Mouse (Mus musculus): ENCODE results near the gene Ticrr. TPM values are rescaled to one million over a fixed set of nuclear protein-coding genes. Genes with fewer than 3 reads are reported as not detected.

Ticrr gene
- polyA plus RNA-seq, 1 experiment from 2014 or later, result 20.8 TPM

- 91% methylated on average over 9 of the region's 9 CpGs for WGBS
- no peak for TF ChIP-seq CTCF (IDR thresholded peaks at IDR 0.05; ENCODE audit: low read depth)
- no peak overlapping the region for H3K27ac ChIP-seq (ENCODE audit: low read depth)
- DNase-seq (no peak), ATAC-seq (ENCODE audit: insufficient read depth) (no peak)
- H3K9me3 ChIP-seq (ENCODE audit: low read depth, low read length), result no peaks in the 10 kb centered on the region
- no peaks in the 10 kb centered on the region for H3K36me3 ChIP-seq (ENCODE audit: insufficient read depth)
- H3K27me3 ChIP-seq (ENCODE audit: insufficient read depth, low read length), result no peaks in the 10 kb centered on the region
- no peak overlapping the region for H3K9ac ChIP-seq
- no peak overlapping the region for H3K4me3 ChIP-seq (ENCODE audit: low read depth, low read length)
- H3K4me1 ChIP-seq (ENCODE audit: insufficient read depth), result peaks cover 3% of the 10 kb centered on the region; the same call in 1 of the 2 replicates
- no peak overlapping the region for H3K4me2 ChIP-seq
Measured at GRCm38 (mm10) chr7:79744051-79744450, 84.1 kb downstream of the Ticrr start.

- WGBS, result 82% methylated on average over 5 of the region's 5 CpGs
- no peak for DNase-seq
- no peak for TF ChIP-seq CTCF (IDR thresholded peaks at IDR 0.05; ENCODE audit: low read depth)
Measured at GRCm38 (mm10) chr7:79744585-79744984, 84.6 kb downstream of the Ticrr start.

GRCm38 (mm10) chr7:79747659-79748058, 87.7 kb downstream of the Ticrr start:
- H3K9ac ChIP-seq, result no peak overlapping the region
- H3K36me3 ChIP-seq (ENCODE audit: insufficient read depth), result no peaks in the 10 kb centered on the region
- TF ChIP-seq CTCF (IDR thresholded peaks at IDR 0.05; ENCODE audit: low read depth), result no peak
- no peaks in the 10 kb centered on the region for H3K27me3 ChIP-seq (ENCODE audit: insufficient read depth, low read length)
- H3K9me3 ChIP-seq (ENCODE audit: low read depth, low read length), result no peaks in the 10 kb centered on the region
- no peak for ATAC-seq (ENCODE audit: insufficient read depth)
- DNase-seq, result no peak
- H3K4me1 ChIP-seq (ENCODE audit: insufficient read depth), result peaks cover 3% of the 10 kb centered on the region; the same call in 1 of the 2 replicates
- no peak overlapping the region for H3K4me3 ChIP-seq (ENCODE audit: low read depth, low read length)
- no peak overlapping the region for H3K4me2 ChIP-seq
- 79% methylated on average over 6 of the region's 6 CpGs for WGBS
- no peak overlapping the region for H3K27ac ChIP-seq (ENCODE audit: low read depth)

More at GRCm38 (mm10) chr7:79744585-79744984, 84.6 kb downstream of the Ticrr start:
- ATAC-seq (ENCODE audit: insufficient read depth), result no peak
- peaks cover 3% of the 10 kb centered on the region; the same call in 1 of the 2 replicates for H3K4me1 ChIP-seq (ENCODE audit: insufficient read depth)
- no peak overlapping the region for H3K27ac ChIP-seq (ENCODE audit: low read depth)
- H3K4me2 ChIP-seq, result no peak overlapping the region
- H3K27me3 ChIP-seq (ENCODE audit: insufficient read depth, low read length), result no peaks in the 10 kb centered on the region
- H3K36me3 ChIP-seq (ENCODE audit: insufficient read depth), result no peaks in the 10 kb centered on the region
- H3K4me3 ChIP-seq (ENCODE audit: low read depth, low read length), result no peak overlapping the region
- H3K9ac ChIP-seq, result no peak overlapping the region
- no peaks in the 10 kb centered on the region for H3K9me3 ChIP-seq (ENCODE audit: low read depth, low read length)

Other genes starting within 250 kb of the Ticrr start
- gene Polg, start 193.8 kb upstream of the Ticrr start, polyA plus RNA-seq (2014; fragmentation: Nextera tagmentation; extraction: Ambion mirVana), result 53.9 and 65.0 TPM in 2 replicates
- gene Rhcg, start 42.5 kb upstream of the Ticrr start, polyA plus RNA-seq (2014; fragmentation: Nextera tagmentation; extraction: Ambion mirVana), result not detected in 2 replicates
- 6.1 and 7.6 TPM in 2 replicates for gene Kif7, start 55.5 kb downstream of the Ticrr start, polyA plus RNA-seq (2014; fragmentation: Nextera tagmentation; extraction: Ambion mirVana)
- not detected in 2 replicates for gene Plin1, start 72.7 kb downstream of the Ticrr start, polyA plus RNA-seq (2014; fragmentation: Nextera tagmentation; extraction: Ambion mirVana)
- 12.0 and 12.1 TPM in 2 replicates for gene Pex11a, start 82.9 kb downstream of the Ticrr start, polyA plus RNA-seq (2014; fragmentation: Nextera tagmentation; extraction: Ambion mirVana)
- 0.16 and 0.17 TPM in 2 replicates for gene Wdr93, start 83.0 kb downstream of the Ticrr start, polyA plus RNA-seq (2014; fragmentation: Nextera tagmentation; extraction: Ambion mirVana)
- not detected in 2 replicates for gene Mesp1, start 133.6 kb downstream of the Ticrr start, polyA plus RNA-seq (2014; fragmentation: Nextera tagmentation; extraction: Ambion mirVana)
- gene Mesp2, start 150.5 kb downstream of the Ticrr start, polyA plus RNA-seq (2014; fragmentation: Nextera tagmentation; extraction: Ambion mirVana), result 0.19 and 0.28 TPM in 2 replicates
- 3.8 TPM in 2 replicates for gene Anpep, start 200.9 kb downstream of the Ticrr start, polyA plus RNA-seq (2014; fragmentation: Nextera tagmentation; extraction: Ambion mirVana)

Measured in lung, embryonic 14.5 days (tissue).